Mouse (Mus musculus) ES-E14 (cell line): Measurements from ENCODE around the gene Ankrd39. TPM values are rescaled to one million over a fixed set of nuclear protein-coding genes. Genes with fewer than 3 reads are reported as not detected.

Source experiments
- DNase-seq: peaks from one replicate; pipeline ENCODE4 v3.0.0-alpha.2; 2013; ENCODE audit warnings: low read depth, low spot score
- H3K27ac ChIP-seq: 2 replicates; pipeline ENCODE4 v1.5.1; 2012; ENCODE audit warnings: low read depth, mild to moderate bottlenecking, low read length, moderate library complexity, mixed read lengths; ENCODE audit not compliant: poor library complexity, insufficient read depth, severe bottlenecking
- H3K36me3 ChIP-seq: 2 replicates; pipeline ENCODE4 v1.6.1; 2012; ENCODE audit warnings: mild to moderate bottlenecking, low read length, moderate library complexity, mixed read lengths; ENCODE audit not compliant: control insufficient read depth, poor library complexity, insufficient read depth, severe bottlenecking
- H3K4me1 ChIP-seq, 2 experiments: fragments of 150-350 bp in 1 of 2; sonication (generic) in 1 of 2; 2 replicates each; pipeline ENCODE4 v1.6.1; 2012; ENCODE audit warnings: low read length in 2 of 2, mild to moderate bottlenecking in 1 of 2, mixed read lengths in 1 of 2; ENCODE audit not compliant: control insufficient read depth in 2 of 2, insufficient read depth in 2 of 2, poor library complexity in 1 of 2
- H3K4me3 ChIP-seq, 2 experiments: fragments of 150-350 bp in 1 of 2; sonication (generic) in 1 of 2; 2 replicates each; pipeline ENCODE4 v1.5.1; 2012; ENCODE audit warnings: low read length in 2 of 2, low read depth in 1 of 2, mild to moderate bottlenecking in 1 of 2, mixed read lengths in 1 of 2; ENCODE audit not compliant: insufficient read depth in 1 of 2, poor library complexity in 1 of 2, severe bottlenecking in 1 of 2
- H3K9ac ChIP-seq: 2 replicates; pipeline ENCODE4 v1.6.1; 2012; ENCODE audit warnings: low read depth, mild to moderate bottlenecking, low read length, mixed read lengths; ENCODE audit not compliant: poor library complexity, insufficient read depth, severe bottlenecking
- H3K9me3 ChIP-seq: fragments of 150-350 bp; sonication (generic); 2 replicates; pipeline ENCODE4 v1.6.1; 2012; ENCODE audit warnings: low read depth, mild to moderate bottlenecking, low read length; ENCODE audit not compliant: control insufficient read depth, insufficient read depth
- CHD2 ChIP-seq: IDR thresholded peaks from 2 replicates; pipeline ENCODE4 v1.6.1; 2014; ENCODE audit warnings: mild to moderate bottlenecking, low read depth, low read length, inconsistent platforms
- HCFC1 ChIP-seq: IDR thresholded peaks from 2 replicates; pipeline ENCODE4 v1.6.1; 2012; ENCODE audit warnings: low read length, inconsistent platforms, borderline replicate concordance; ENCODE audit not compliant: insufficient read depth
- MAFK ChIP-seq: IDR thresholded peaks from 2 replicates; pipeline ENCODE4 v1.6.1; 2014; ENCODE audit warnings: mild to moderate bottlenecking, low read depth, low read length, inconsistent platforms; ENCODE audit not compliant: insufficient read depth
- ZC3H11A ChIP-seq: IDR thresholded peaks from 2 replicates; pipeline ENCODE4 v1.6.1; 2012; ENCODE audit warnings: low read depth, mild to moderate bottlenecking, inconsistent platforms, low read length, borderline replicate concordance
- ZNF384 ChIP-seq: IDR thresholded peaks from 2 replicates; pipeline ENCODE4 v1.6.1; 2012; ENCODE audit warnings: low read depth, low read length, inconsistent platforms
- in situ Hi-C, 2 experiments: fragments of 600-800 bp; cut with MboI; formaldehyde crosslinking; loops; one replicate each; pipeline ENCODE4 v1.15.1; 2025; ENCODE audit warnings: low sequenced_read_pairs in 2 of 2, inconsistent platforms in 1 of 2; ENCODE audit not compliant: unreplicated experiment in 2 of 2
- total RNA-seq: library from RNA; depleted of rRNA; stranded (reverse); fragments of 300-350 nt; gene quantifications from 2 replicates; pipeline ENCODE4 v1.2.3, GENCODE M21; 2012

Ankrd39 gene
- total RNA-seq, 1 experiment = 11.3 TPM

GRCm38 (mm10) chr1:36580384-36581207, 33.4 kb upstream of the Ankrd39 start:
- Histone ChIP-seq H3K4me3 (peak overlapping the region in 1 of 2 experiments; percentile 45; a peak in 2 of 4 replicates), H3K9me3 (no peaks in the 10 kb centered on the region), H3K36me3 (no peaks in the 10 kb centered on the region), H3K27ac (peak overlapping the region; percentile 7; the same call in 1 of the 2 replicates), H3K9ac (no peak overlapping the region), H3K4me1 (peaks cover 6 to 36% of the 10 kb centered on the region in 2 experiments)
- in situ Hi-C loops = no loop called here
- peak; percentile 67 for DNase-seq
- TF ChIP-seq CHD2 = peak; percentile 17; the same call in 1 of the 2 replicates
- TF ChIP-seq HCFC1 = no peak
- no peak for TF ChIP-seq ZC3H11A
- no peak for TF ChIP-seq ZNF384
- peak; percentile 98 for TF ChIP-seq MAFK

GRCm38 (mm10) chr1:36579974-36580383, 32.7 kb upstream of the Ankrd39 start:
- no peaks in the 10 kb centered on the region for H3K36me3 ChIP-seq
- TF ChIP-seq ZNF384 (no peak), HCFC1 (no peak), MAFK (no peak), CHD2 (no peak), ZC3H11A (no peak)
- H3K9ac ChIP-seq = no peak overlapping the region
- H3K4me3 ChIP-seq = peak overlapping the region in 1 of 2 experiments; percentile 45; a peak in 1 of 4 replicates
- no peaks in the 10 kb centered on the region for H3K9me3 ChIP-seq
- peaks cover 10 to 40% of the 10 kb centered on the region in 2 experiments for H3K4me1 ChIP-seq
- in situ Hi-C loops = no loop called here
- DNase-seq = no peak
- H3K27ac ChIP-seq = peak overlapping the region; percentile 0; the same call in 1 of the 2 replicates

- in situ Hi-C loops = no loop called here
- H3K4me1 ChIP-seq = peaks cover 11 to 48% of the 10 kb centered on the region in 2 experiments
Observed at GRCm38 (mm10) chr1:36576991-36577675, 29.9 kb upstream of the Ankrd39 start.

GRCm38 (mm10) chr1:36575347-36575746, 28.1 kb upstream of the Ankrd39 start:
- peaks cover 9 to 45% of the 10 kb centered on the region in 2 experiments for H3K4me1 ChIP-seq
- no peak overlapping the region for H3K27ac ChIP-seq

More at GRCm38 (mm10) chr1:36576991-36577675, 29.9 kb upstream of the Ankrd39 start:
- H3K4me3 ChIP-seq = no peak overlapping the region
- H3K9ac ChIP-seq = no peak overlapping the region
- 0 out of 2 replicates have a peak overlapping the region, but pooled peaks have one; percentile 10 for H3K27ac ChIP-seq
- no peaks in the 10 kb centered on the region for H3K9me3 ChIP-seq
- TF ChIP-seq MAFK = no peak
- no peak for TF ChIP-seq ZNF384
- TF ChIP-seq HCFC1 = no peak
- no peak for TF ChIP-seq ZC3H11A
- no peak for TF ChIP-seq CHD2
- H3K36me3 ChIP-seq = no peaks in the 10 kb centered on the region
- no peak for DNase-seq

More at GRCm38 (mm10) chr1:36575347-36575746, 28.1 kb upstream of the Ankrd39 start:
- no peak for TF ChIP-seq CHD2
- no peak for TF ChIP-seq MAFK
- no peak for TF ChIP-seq ZC3H11A
- TF ChIP-seq HCFC1 = no peak
- no peak for TF ChIP-seq ZNF384
- DNase-seq = no peak
- Histone ChIP-seq H3K4me3 (no peak overlapping the region), H3K9me3 (no peaks in the 10 kb centered on the region), H3K9ac (no peak overlapping the region), H3K36me3 (no peaks in the 10 kb centered on the region)
- in situ Hi-C loops = no loop called here
